Mouse (Mus musculus) E14TG2a.4 (cell line): ENCODE data around the gene Slc24a3.

Experiments used
- CTCF ChIP-seq: conservative IDR thresholded peaks from 2 replicates; pipeline ENCODE4 v1.5.1; 2014; ENCODE audit warnings: low read length
- NANOG ChIP-seq: IDR thresholded peaks from 2 replicates; pipeline ENCODE4 v1.6.1; 2014; ENCODE audit warnings: borderline replicate concordance, low read length, mixed read lengths

GRCm38 (mm10) chr2:145214086-145214831 lies 46.7 kb downstream of the Slc24a3 start:
- TF ChIP-seq CTCF (no peak), NANOG (no peak)
